In the genomic region with DNA sequence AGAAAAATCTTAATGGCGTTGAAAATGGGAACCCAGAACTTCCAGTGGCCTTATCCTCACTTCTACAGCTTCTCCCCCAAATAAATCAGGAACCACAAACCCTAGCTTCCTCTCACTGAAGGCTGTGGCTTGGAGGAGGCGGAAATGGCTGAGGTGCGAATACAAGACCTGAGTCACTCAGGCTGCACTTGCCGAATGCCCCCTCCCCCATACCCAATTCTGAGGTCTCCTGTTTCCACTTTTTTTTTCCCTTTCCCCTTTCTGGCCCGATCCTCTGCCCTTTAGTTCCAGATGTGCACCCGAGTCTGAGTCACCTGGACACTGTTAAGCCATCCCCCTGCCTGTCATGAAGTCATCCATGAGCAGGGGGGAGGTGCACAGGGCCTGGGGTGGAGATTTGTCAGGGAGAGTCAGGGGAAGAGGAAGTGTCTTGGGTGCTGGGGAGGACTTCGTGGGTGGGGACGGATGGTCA, we compare ENCODE assay signal across 7 mouse cellular contexts. TPM values are rescaled to one million over a fixed set of nuclear protein-coding genes. Genes with fewer than 3 reads are reported as not detected.
DNase-seq lines count a peak whose midpoint lies in the region; ATAC-seq and TF ChIP-seq lines count a peak whose summit lies in the region.

A gene (plus strand): TSS at position 437 of the 472 bp plus-strand sequence.

- no peaks in the 10 kb centered on the region for H3K27me3 ChIP-seq in MEL (ENCODE audit: control insufficient read depth in 1 of 2, insufficient read depth in 2 of 2, low read length in 2 of 2)
- no peaks in the 10 kb centered on the region for H3K27me3 ChIP-seq in heart, postnatal 0 days (ENCODE audit: control insufficient read depth, insufficient read depth, low read length)
- H3K27me3 ChIP-seq in lung, embryonic 14.5 days (ENCODE audit: insufficient read depth, low read length) = no peaks in the 10 kb centered on the region

- no peak for TF ChIP-seq RAD21 in MEL (IDR thresholded peaks at IDR 0.05; ENCODE audit: low read depth, low read length)

- no peaks in the 10 kb centered on the region for H3K9me3 ChIP-seq in MEL (replicated peaks; ENCODE audit: insufficient read depth, low read length)
- no peaks in the 10 kb centered on the region for H3K9me3 ChIP-seq in heart, postnatal 0 days (replicated peaks; ENCODE audit: control insufficient read depth, low read length)
- H3K9me3 ChIP-seq in lung, embryonic 14.5 days (ENCODE audit: low read depth, low read length) = no peaks in the 10 kb centered on the region

- peaks cover 0 to 20% of the 10 kb centered on the region in 2 experiments; a peak in 2 of 4 replicates for H3K36me3 ChIP-seq in MEL (ENCODE audit: control insufficient read depth in 1 of 2, insufficient read depth in 2 of 2, low read length in 2 of 2)
- H3K36me3 ChIP-seq in heart, postnatal 0 days (replicated peaks; ENCODE audit: control insufficient read depth, insufficient read depth, low read length) = 0 out of 2 replicates have a peak, but pooled peaks cover 5% of the 10 kb centered on the region
- no peaks in the 10 kb centered on the region for H3K36me3 ChIP-seq in lung, embryonic 14.5 days (ENCODE audit: insufficient read depth)

- DNase-seq in CD4-positive, CD25-positive, alpha-beta regulatory T cell, adult 2 months (ENCODE audit: low read depth, low spot score) = peak; percentile 59
- peak; percentile 78 for DNase-seq in MEL (ENCODE audit: low read depth, low spot score)
- DNase-seq in heart, postnatal 0 days (ENCODE audit: low spot score) = no peak
- no peak for DNase-seq in lung, embryonic 14.5 days
- DNase-seq in spleen, postnatal 4 days (ENCODE audit: low spot score in 2 of 2) = peak; percentile 31 to 68
- no peak for DNase-seq in right cerebral cortex, postnatal 36 days (ENCODE audit: low spot score in 2 of 2)
- DNase-seq in adrenal gland, postnatal 36 days = no peak

- peak within 1 kb of the TSS; percentile 85 for H3K9ac ChIP-seq in MEL (ENCODE audit: control insufficient read depth, low read depth, low read length, poor library complexity, severe bottlenecking)
- no peak within 1 kb of the TSS for H3K9ac ChIP-seq in heart, postnatal 0 days (replicated peaks; ENCODE audit: low read depth, low read length)
- peak within 1 kb of the TSS; percentile 57; the same call in 1 of the 2 replicates for H3K9ac ChIP-seq in lung, embryonic 14.5 days

- H3K4me1 ChIP-seq in MEL (ENCODE audit: control insufficient read depth in 1 of 2, insufficient read depth in 2 of 2, low read length in 2 of 2) = peaks cover 7 to 34% of the 10 kb centered on the region in 2 experiments
- H3K4me1 ChIP-seq in heart, postnatal 0 days (ENCODE audit: control insufficient read depth, insufficient read depth) = peaks cover 9% of the 10 kb centered on the region; the same call in 1 of the 2 replicates
- H3K4me1 ChIP-seq in lung, embryonic 14.5 days (ENCODE audit: insufficient read depth) = no peaks in the 10 kb centered on the region

- no peak for ATAC-seq in heart, postnatal 0 days (ENCODE audit: insufficient read depth, low read depth)
- no peak for ATAC-seq in lung, embryonic 14.5 days (ENCODE audit: insufficient read depth)

- peak within 1 kb of the TSS; percentile 86 for H3K4me2 ChIP-seq in heart, postnatal 0 days (ENCODE audit: low read depth, low read length)
- peak within 1 kb of the TSS; percentile 83 for H3K4me2 ChIP-seq in lung, embryonic 14.5 days

- 72% methylated on average over 8 of the region's 8 CpGs for WGBS in heart, postnatal 0 days
- WGBS in lung, embryonic 14.5 days = 73% methylated on average over 8 of the region's 8 CpGs

- TF ChIP-seq EP300 in MEL (IDR thresholded peaks at IDR 0.05; ENCODE audit: low read depth in 1 of 2, low read length in 2 of 2) = peak in 1 of 2 experiments; percentile 36; a peak in 3 of 4 replicates
- no peak for TF ChIP-seq EP300 in heart, postnatal 0 days (IDR thresholded peaks at IDR 0.05; ENCODE audit: low read depth)

- peak in 1 of 2 experiments; percentile 51; a peak in 3 of 4 replicates for TF ChIP-seq POLR2A in MEL (IDR thresholded peaks at IDR 0.05; ENCODE audit: control insufficient read depth in 1 of 2, insufficient read depth in 1 of 2, low read depth in 1 of 2, low read length in 2 of 2, poor library complexity in 1 of 2)

- H3K4me3 ChIP-seq in MEL (ENCODE audit: control insufficient read depth in 1 of 2, insufficient read depth in 1 of 2, low read depth in 2 of 2, low read length in 2 of 2) = peak within 1 kb of the TSS; percentile 48 to 82
- H3K4me3 ChIP-seq in heart, postnatal 0 days (ENCODE audit: low read depth, low read length) = peak within 1 kb of the TSS; percentile 67
- H3K4me3 ChIP-seq in lung, embryonic 14.5 days (ENCODE audit: low read depth, low read length) = peak within 1 kb of the TSS; percentile 55

- peaks cover 3% of the 10 kb centered on the region; the same call in 1 of the 2 replicates for H3K79me2 ChIP-seq in MEL (ENCODE audit: control insufficient read depth, insufficient read depth, low read length, poor library complexity)

- no peak for TF ChIP-seq CTCF in MEL (IDR thresholded peaks at IDR 0.05 in 2 of 3, conservative IDR thresholded peaks at IDR 0.05 in 1 of 3; ENCODE audit: control insufficient read depth in 1 of 3, insufficient read depth in 1 of 3, low read depth in 2 of 3, low read length in 3 of 3, poor library complexity in 1 of 3, severe bottlenecking in 1 of 3)
- TF ChIP-seq CTCF in heart, postnatal 0 days (IDR thresholded peaks at IDR 0.05; ENCODE audit: low read depth) = no peak
- TF ChIP-seq CTCF in lung, embryonic 14.5 days (IDR thresholded peaks at IDR 0.05; ENCODE audit: low read depth) = no peak

- peak within 1 kb of the TSS; percentile 95 for H3K27ac ChIP-seq in MEL (ENCODE audit: control insufficient read depth, low read depth, low read length)
- no peak within 1 kb of the TSS for H3K27ac ChIP-seq in heart, postnatal 0 days (ENCODE audit: low read depth)
- H3K27ac ChIP-seq in lung, embryonic 14.5 days (ENCODE audit: low read depth) = no peak within 1 kb of the TSS

TF ChIP-seq in MEL, 35 proteins besides CTCF, POLR2A, EP300 and RAD21:
- no peak for TF ChIP-seq KAT2A (conservative IDR thresholded peaks at IDR 0.05; ENCODE audit: low read depth, low read length)
- TF ChIP-seq TAL1 (IDR thresholded peaks at IDR 0.05; ENCODE audit: low read length) = peak; percentile 35
- peak; percentile 36; the same call in 1 of the 2 replicates for TF ChIP-seq SIN3A (IDR thresholded peaks at IDR 0.05; ENCODE audit: low read length)
- peak; percentile 50; the same call in 1 of the 2 replicates for TF ChIP-seq TBP (IDR thresholded peaks at IDR 0.05; ENCODE audit: low read depth, low read length)
- TF ChIP-seq HCFC1 (IDR thresholded peaks at IDR 0.05; ENCODE audit: low read depth, low read length) = peak; percentile 37; the same call in 1 of the 2 replicates
- 0 out of 2 replicates have a peak, but pooled peaks have one; percentile 6 for TF ChIP-seq TCF12 (IDR thresholded peaks at IDR 0.05; ENCODE audit: low read depth, low read length)
- peak; percentile 77 for TF ChIP-seq RCOR1 (IDR thresholded peaks at IDR 0.05; ENCODE audit: low read depth, low read length)
- no peak for TF ChIP-seq MXI1 (IDR thresholded peaks at IDR 0.05; ENCODE audit: low read depth, low read length)
- peak; percentile 32; the same call in 1 of the 2 replicates for TF ChIP-seq ETS1 (IDR thresholded peaks at IDR 0.05; ENCODE audit: low read depth, low read length)
- no peak for TF ChIP-seq ZMIZ1 (IDR thresholded peaks at IDR 0.05; ENCODE audit: low read depth, low read length)
- no peak for TF ChIP-seq E2F4 (IDR thresholded peaks at IDR 0.05; ENCODE audit: borderline replicate concordance, low read depth, low read length)
- TF ChIP-seq MAFK (IDR thresholded peaks at IDR 0.05; ENCODE audit: borderline replicate concordance, low read depth, low read length) = no peak
- 0 out of 2 replicates have a peak, but pooled peaks have one; percentile 35 for TF ChIP-seq BHLHE40 (IDR thresholded peaks at IDR 0.05; ENCODE audit: borderline replicate concordance, low read depth, low read length)
- no peak for TF ChIP-seq ZNF384 (IDR thresholded peaks at IDR 0.05; ENCODE audit: low read depth, low read length)

RNA-seq across cellular contexts. Expression of the gene that starts here (rescaled TPM):
- total RNA-seq in MEL (2012; rRNA removed) = 0.23 and 0.56 TPM in 2 replicates
- polyA plus RNA-seq in MEL (2012; ENCODE audit: insufficient read depth in 1 of 2, insufficient read length in 2 of 2, low read depth in 1 of 2, low replicate concordance in 2 of 2, missing spikeins in 1 of 2) = 1 to 10 TPM in 1 of 2 experiments, not detected in 1; 5.4 TPM
- total RNA-seq in heart, postnatal 0 days (2014; rRNA removed; ENCODE audit: low replicate concordance) = not detected in 2 replicates
- polyA plus RNA-seq in heart, postnatal 0 days (2015; fragmentation: Nextera tagmentation; extraction: Ambion mirVana) = 0.34 and 0.40 TPM in 2 replicates
- 0.32 and 0.54 TPM in 2 replicates for polyA plus RNA-seq in lung, embryonic 14.5 days (2014; fragmentation: Nextera tagmentation; extraction: Ambion mirVana)
- 1 to 10 TPM; 1.5 TPM for total RNA-seq in adrenal gland, postnatal 36 days (2021)

Comparison
In these comparisons a context has a peak if more than half of its experiments do, and no peak if none do; other contexts are left out.
1. DNase-seq: peak in CD4-positive, CD25-positive, alpha-beta regulatory T cell, adult 2 months (single experiment), MEL (single experiment) and spleen, postnatal 4 days (2 of 2); none in heart, postnatal 0 days (single experiment), lung, embryonic 14.5 days (single experiment), right cerebral cortex, postnatal 36 days (0 of 2) and adrenal gland, postnatal 36 days (0 of 2).
2. Peak in every context shown above with its lines, with median percentiles within 50 percentile points of each other: H3K4me3 ChIP-seq.